Mouse (Mus musculus) right cerebral cortex, postnatal 4 days (tissue): Measurements from ENCODE around the gene Phf5a.

Experiments used
- DNase-seq: peaks from one replicate; pipeline ENCODE4 v3.0.0-alpha.2; 2022

Phf5a gene

DNA sequence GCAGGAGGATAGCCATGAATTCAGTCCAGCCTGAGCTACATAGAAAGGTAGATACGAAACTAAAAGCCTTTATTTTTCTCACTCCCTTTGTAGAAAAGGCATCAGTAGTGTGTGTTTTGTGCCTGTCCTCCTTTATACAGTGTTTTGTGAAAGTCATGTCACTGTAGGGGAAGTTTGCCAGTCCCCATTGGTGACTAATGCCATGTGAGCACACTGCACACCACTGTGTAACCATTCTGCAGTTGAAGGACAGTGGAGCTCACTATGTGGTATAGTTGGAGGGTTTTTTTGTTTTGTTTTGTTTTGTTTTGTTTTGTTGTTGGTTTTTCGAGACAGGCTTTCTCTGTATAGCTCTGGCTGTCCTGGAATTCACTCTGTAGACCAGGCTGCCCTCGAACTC is 53.3 kb downstream of the Phf5a start:
- no peak for DNase-seq

DNA sequence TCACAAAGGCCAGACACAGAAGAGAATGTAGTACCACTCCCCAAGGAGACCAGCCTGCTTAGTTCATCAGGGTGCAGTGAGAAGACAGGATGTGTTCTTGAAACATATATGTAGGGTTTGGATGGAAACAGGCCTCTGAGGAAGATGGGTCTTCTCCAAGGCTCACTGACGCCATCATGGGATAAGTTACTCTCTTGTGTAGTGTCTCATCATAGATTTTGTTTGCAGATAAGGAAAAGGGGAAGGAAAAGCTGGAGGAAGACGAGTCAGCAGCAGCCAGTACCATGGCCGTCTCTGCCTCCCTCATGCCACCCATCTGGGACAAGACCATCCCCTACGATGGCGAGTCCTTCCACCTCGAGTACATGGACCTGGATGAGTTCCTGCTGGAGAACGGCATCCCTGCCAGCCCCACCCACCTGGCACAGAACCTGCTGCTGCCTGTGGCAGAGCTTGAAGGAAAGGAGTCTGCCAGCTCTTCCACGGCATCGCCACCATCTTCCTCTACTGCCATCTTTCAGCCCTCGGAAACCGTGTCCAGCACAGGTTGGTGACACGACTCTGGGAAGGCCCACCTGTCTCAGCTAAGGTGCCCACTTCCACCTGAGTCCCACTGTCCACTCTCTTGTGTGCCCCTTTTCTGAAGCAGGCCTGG is 56.9 kb downstream of the Phf5a start:
- no peak for DNase-seq
